In genomic region chr16:4902390-4902789, GRCm38 (mm10) we compare ENCODE assay signal across 17 mouse cellular contexts.
"Had no signal": no experiment of that assay in that cellular context is flagged by ENCODE, and none has a peak within 500 bp of the region (broad histone marks: within the 10 kb centered on the region; RNA-seq: fewer than 3 reads in every experiment).

No protein-coding gene starts in this region.

- H3K9me3 ChIP-seq: limb, embryonic 12.5 days; limb, embryonic 15.5 days had no signal

- ATAC-seq: liver, postnatal 0 days; lung, postnatal 0 days had no signal

- H3K4me3 ChIP-seq: limb, embryonic 12.5 days; limb, embryonic 15.5 days had no signal

- H3K36me3 ChIP-seq: limb, embryonic 15.5 days had no signal

- H3K27me3 ChIP-seq: limb, embryonic 12.5 days; limb, embryonic 15.5 days had no signal

- DNase-seq: kidney, postnatal 14 days; kidney, postnatal 4 days; left cerebral cortex, postnatal 4 days; liver, postnatal 0 days; lung, embryonic 14.5 days; midbrain, embryonic 14.5 days; thymus, adult 2 months; thymus, postnatal 14 days; thymus, postnatal 4 days had no signal

- H3K4me2 ChIP-seq: limb, embryonic 12.5 days; limb, embryonic 15.5 days; liver, embryonic 11.5 days; lung, embryonic 14.5 days; midbrain, embryonic 11.5 days had no signal

- H3K9ac ChIP-seq: limb, embryonic 12.5 days; limb, embryonic 15.5 days; liver, embryonic 14.5 days; liver, postnatal 0 days; lung, embryonic 14.5 days had no signal

- H3K27ac ChIP-seq: limb, embryonic 12.5 days; limb, embryonic 15.5 days; liver, embryonic 14.5 days; macrophage; stomach, postnatal 0 days had no signal
